Mouse (Mus musculus) ES-Bruce4 (cell line): ENCODE results near the gene Csrnp3. TPM values are rescaled to one million over a fixed set of nuclear protein-coding genes. Genes with fewer than 3 reads are reported as not detected.

Source experiments
- H3K27ac ChIP-seq: 2 replicates; pipeline ENCODE4 v1.5.1; 2012; ENCODE audit warnings: low read length, inconsistent platforms; ENCODE audit not compliant: insufficient read depth
- H3K27me3 ChIP-seq: 2 replicates; pipeline ENCODE4 v1.6.1; 2012; ENCODE audit warnings: mild to moderate bottlenecking, low read length, inconsistent platforms; ENCODE audit not compliant: control insufficient read depth, poor library complexity, insufficient read depth, severe bottlenecking
- H3K36me3 ChIP-seq: 2 replicates; pipeline ENCODE4 v1.6.1; 2012; ENCODE audit warnings: inconsistent platforms, mild to moderate bottlenecking, low read length, moderate library complexity; ENCODE audit not compliant: control insufficient read depth, poor library complexity, insufficient read depth, severe bottlenecking
- H3K4me1 ChIP-seq: one replicate; pipeline ENCODE4 v1.8.1; 2011; ENCODE audit warnings: low read length; ENCODE audit not compliant: control insufficient read depth, insufficient read depth
- H3K4me3 ChIP-seq: 2 replicates; pipeline ENCODE4 v1.5.1; 2011; ENCODE audit warnings: low read depth, mild to moderate bottlenecking, low read length
- H3K9ac ChIP-seq: 2 replicates; pipeline ENCODE4 v1.6.1; 2012; ENCODE audit warnings: low read depth, mild to moderate bottlenecking, inconsistent platforms; ENCODE audit not compliant: poor library complexity, severe bottlenecking
- H3K9me3 ChIP-seq: replicated peaks from 2 replicates; pipeline ENCODE4 v1.6.1; 2012; ENCODE audit warnings: mild to moderate bottlenecking, low read length, inconsistent platforms; ENCODE audit not compliant: control insufficient read depth, poor library complexity, insufficient read depth, severe bottlenecking
- CTCF ChIP-seq: IDR thresholded peaks from one replicate; pipeline ENCODE4 v1.8.1; 2011; ENCODE audit warnings: low read depth, low read length
- EP300 ChIP-seq: IDR thresholded peaks from 2 replicates; pipeline ENCODE4 v1.6.1; 2011; ENCODE audit warnings: low read depth, low read length; ENCODE audit not compliant: insufficient read depth
- POLR2A ChIP-seq: IDR thresholded peaks from one replicate; pipeline ENCODE4 v1.8.1; 2011; ENCODE audit warnings: low read length; ENCODE audit not compliant: insufficient read depth
- polyA plus RNA-seq: library from polyadenylated mRNA; stranded (reverse); fragments of >200 nt; gene quantifications from 2 replicates; pipeline ENCODE4 v1.2.4, GENCODE M21; 2011; ENCODE audit warnings: low read depth; ENCODE audit not compliant: missing spikeins, insufficient read depth, insufficient read length

The Csrnp3 gene
- polyA plus RNA-seq, 1 experiment, result 5.1 TPM

DNA sequence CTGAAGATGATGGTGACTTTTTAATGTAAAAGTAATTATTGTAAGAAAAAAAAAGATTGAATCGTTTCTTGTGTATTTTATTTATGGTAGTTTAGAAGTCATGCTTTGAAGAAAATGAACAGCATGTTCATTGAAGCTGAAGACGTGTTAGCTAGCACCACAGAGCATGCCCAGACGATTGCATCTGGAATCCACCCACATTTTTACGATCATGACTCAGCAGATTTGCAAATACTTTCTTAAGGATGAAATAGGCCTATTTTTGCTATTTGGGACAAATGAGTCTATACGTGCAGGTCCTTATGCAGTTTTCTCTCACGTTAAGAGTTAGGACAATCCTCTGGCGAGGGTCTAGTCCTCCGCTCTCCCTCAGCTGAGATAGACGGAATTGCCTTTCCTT lies 177.9 kb downstream of the Csrnp3 start:
- Histone ChIP-seq H3K36me3 (peaks cover 3% of the 10 kb centered on the region; the same call in 1 of the 2 replicates), H3K4me3 (no peak overlapping the region), H3K27ac (no peak overlapping the region), H3K4me1 (no peaks in the 10 kb centered on the region), H3K27me3 (no peaks in the 10 kb centered on the region), H3K9ac (no peak overlapping the region), H3K9me3 (no peaks in the 10 kb centered on the region)
- TF ChIP-seq POLR2A (no peak), CTCF (no peak), EP300 (no peak)

DNA sequence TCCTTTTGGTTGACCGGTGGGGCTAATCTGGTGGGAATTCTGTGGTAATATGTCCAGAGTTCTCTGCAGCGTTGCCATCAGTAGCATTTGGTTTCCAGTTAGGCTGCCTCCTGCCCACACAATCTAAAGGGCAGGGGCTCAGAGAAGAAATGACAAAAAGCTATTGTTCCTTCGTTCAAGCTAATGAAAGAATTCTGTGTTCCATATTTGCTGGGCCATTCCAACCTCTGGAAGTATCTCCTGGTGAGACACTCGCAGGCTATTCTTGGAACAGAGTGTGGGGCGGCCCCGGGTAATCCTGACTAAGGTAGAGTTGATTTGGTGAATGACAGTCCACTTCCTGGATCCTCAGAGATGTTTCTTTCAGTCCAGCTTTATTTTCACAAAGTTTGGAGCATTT lies 179.3 kb downstream of the Csrnp3 start:
- no peaks in the 10 kb centered on the region for H3K9me3 ChIP-seq
- no peaks in the 10 kb centered on the region for H3K27me3 ChIP-seq
- TF ChIP-seq POLR2A (no peak), CTCF (no peak), EP300 (no peak)
- H3K4me1 ChIP-seq, result no peaks in the 10 kb centered on the region
- H3K4me3 ChIP-seq, result no peak overlapping the region
- no peak overlapping the region for H3K9ac ChIP-seq
- H3K27ac ChIP-seq, result no peak overlapping the region
- H3K36me3 ChIP-seq, result peaks cover 3% of the 10 kb centered on the region; the same call in 1 of the 2 replicates

DNA sequence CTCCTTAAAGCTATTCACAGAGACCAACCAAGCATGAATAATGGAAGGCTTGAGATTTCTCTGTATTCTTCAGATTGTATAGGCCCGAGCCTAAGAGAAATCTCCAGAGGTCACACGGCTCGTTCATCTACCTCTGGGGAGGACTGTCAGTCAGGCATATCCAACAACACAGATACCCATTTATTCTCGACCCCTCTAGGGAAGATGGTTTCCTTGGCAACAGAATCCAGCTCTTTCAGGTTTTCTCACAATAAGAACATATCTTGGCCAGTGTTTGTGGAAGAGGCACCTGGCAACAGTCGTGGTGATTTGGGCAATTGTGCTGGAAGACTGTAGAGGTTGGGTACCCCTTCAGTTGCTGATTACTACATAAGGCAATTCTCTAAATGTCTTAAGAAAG lies 183.2 kb downstream of the Csrnp3 start:
- no peaks in the 10 kb centered on the region for H3K27me3 ChIP-seq
- no peak overlapping the region for H3K4me3 ChIP-seq
- no peak overlapping the region for H3K9ac ChIP-seq
- no peaks in the 10 kb centered on the region for H3K36me3 ChIP-seq
- TF ChIP-seq POLR2A (no peak), CTCF (no peak), EP300 (no peak)
- no peaks in the 10 kb centered on the region for H3K9me3 ChIP-seq
- H3K4me1 ChIP-seq, result no peaks in the 10 kb centered on the region
- no peak overlapping the region for H3K27ac ChIP-seq

DNA sequence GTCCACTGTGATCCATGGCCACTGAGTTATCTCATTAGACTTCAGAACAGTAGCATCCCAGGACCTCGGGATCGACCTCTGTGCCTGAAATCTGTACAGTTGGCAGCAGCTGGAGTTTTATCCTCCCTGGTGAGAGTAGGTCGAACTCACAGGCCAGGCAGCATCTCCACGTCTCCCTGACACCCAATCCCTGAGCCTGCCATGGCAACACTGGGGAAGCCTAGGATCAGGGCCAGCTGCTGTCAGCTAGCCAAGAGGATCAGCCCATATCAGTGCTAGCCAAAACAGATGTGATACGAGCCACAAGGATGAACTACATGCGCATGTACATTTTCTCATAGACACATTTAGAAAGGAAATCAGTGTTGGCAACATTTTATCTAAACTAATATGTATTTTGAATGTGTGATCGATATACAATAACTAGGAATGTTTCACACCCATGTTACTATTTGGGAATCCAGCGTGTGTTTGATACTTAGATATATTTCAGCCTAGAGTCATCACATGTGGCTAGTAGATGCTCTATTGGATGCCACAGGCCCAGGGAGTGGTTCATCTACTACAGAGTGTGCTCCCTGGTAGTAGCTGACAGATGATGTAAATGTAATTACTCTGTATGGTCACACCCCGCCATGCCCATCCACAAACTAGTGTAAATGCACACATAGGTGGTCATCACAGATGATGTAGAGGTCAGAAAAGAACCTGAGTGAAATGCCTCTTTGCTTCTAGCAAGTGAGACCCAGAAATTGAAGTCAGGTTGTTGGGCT lies 189.5 kb downstream of the Csrnp3 start:
- no peaks in the 10 kb centered on the region for H3K4me1 ChIP-seq
- no peak overlapping the region for H3K9ac ChIP-seq
- TF ChIP-seq CTCF (no peak), POLR2A (no peak), EP300 (no peak)
- H3K4me3 ChIP-seq, result no peak overlapping the region
- no peaks in the 10 kb centered on the region for H3K9me3 ChIP-seq
- no peaks in the 10 kb centered on the region for H3K36me3 ChIP-seq
- H3K27ac ChIP-seq, result no peak overlapping the region
- no peaks in the 10 kb centered on the region for H3K27me3 ChIP-seq

DNA sequence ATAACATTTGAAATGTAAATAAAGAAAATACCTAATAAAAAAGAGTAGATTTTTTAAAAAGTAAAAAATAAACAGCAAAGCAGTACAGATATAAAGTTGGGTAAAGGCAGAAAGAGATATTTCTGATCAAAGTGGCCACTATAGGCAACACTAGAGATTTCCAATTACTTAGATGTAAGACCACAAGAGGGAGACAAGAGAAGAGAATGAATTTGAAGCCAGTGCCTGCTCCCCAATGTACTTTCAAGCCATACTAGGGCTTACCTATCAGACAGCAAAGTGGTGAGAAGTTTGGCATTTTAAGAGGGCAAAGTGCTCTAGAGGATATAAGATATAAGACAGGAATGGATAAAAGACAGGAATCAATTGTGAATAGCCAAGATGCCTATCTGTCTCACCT lies 195.0 kb downstream of the Csrnp3 start:
- H3K9me3 ChIP-seq, result no peaks in the 10 kb centered on the region
- no peaks in the 10 kb centered on the region for H3K27me3 ChIP-seq
- H3K27ac ChIP-seq, result no peak overlapping the region
- no peak overlapping the region for H3K9ac ChIP-seq
- H3K36me3 ChIP-seq, result no peaks in the 10 kb centered on the region
- H3K4me1 ChIP-seq, result no peaks in the 10 kb centered on the region
- no peak overlapping the region for H3K4me3 ChIP-seq
- TF ChIP-seq EP300 (no peak), POLR2A (no peak), CTCF (no peak)

DNA sequence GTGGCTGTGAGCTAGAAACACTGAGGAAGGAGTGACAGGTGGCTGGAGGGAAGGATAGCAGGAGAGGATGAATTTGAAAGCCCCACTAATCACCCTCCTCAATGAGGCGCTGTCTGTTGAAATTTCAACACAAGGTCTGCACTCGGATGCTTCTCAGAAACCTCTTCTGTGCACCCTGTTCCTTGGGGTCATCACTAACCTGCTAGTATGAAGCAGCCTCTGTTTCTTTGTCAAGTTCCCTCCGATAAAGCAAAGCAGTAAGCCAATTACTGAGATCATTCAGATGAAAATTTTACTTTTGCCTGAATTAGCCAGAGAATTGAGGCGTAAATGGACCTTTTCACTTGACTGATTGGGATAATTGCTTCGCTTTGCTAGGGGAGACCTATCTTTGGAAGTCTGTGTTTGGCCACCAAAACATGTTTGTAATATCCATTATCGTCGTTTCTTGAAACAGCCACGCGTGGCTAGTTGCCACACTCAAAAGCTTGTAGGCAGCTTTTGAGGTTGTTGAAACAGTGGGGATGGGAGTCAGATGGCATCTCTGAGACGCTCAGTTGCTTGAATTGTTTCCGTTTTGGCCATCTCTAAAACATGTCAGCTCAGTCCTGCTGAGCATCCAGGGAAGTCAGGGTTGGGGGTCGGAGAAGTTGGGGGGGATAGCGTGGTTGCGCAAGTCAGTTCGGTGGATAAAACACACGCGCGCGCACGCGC lies 195.8 kb downstream of the Csrnp3 start:
- no peaks in the 10 kb centered on the region for H3K27me3 ChIP-seq
- H3K4me1 ChIP-seq, result no peaks in the 10 kb centered on the region
- H3K4me3 ChIP-seq, result peak overlapping the region; percentile 1; the same call in 1 of the 2 replicates
- no peaks in the 10 kb centered on the region for H3K9me3 ChIP-seq
- H3K36me3 ChIP-seq, result no peaks in the 10 kb centered on the region
- H3K9ac ChIP-seq, result no peak overlapping the region
- H3K27ac ChIP-seq, result no peak overlapping the region
- TF ChIP-seq EP300 (no peak), POLR2A (no peak), CTCF (no peak)
